Mouse (Mus musculus) spleen, postnatal 10 days (tissue): Measurements from ENCODE around the gene Tekt4.

Experiments
- DNase-seq, 2 experiments: peaks; one replicate each; pipeline ENCODE4 v3.0.0; 2021 to 2022; ENCODE audit warnings: low spot score in 2 of 2

The Tekt4 gene

GRCm38 (mm10) chr17:25474330-25475077, 20.1 kb downstream of the Tekt4 start:
- DNase-seq, result peak; percentile 16 to 74

DNA sequence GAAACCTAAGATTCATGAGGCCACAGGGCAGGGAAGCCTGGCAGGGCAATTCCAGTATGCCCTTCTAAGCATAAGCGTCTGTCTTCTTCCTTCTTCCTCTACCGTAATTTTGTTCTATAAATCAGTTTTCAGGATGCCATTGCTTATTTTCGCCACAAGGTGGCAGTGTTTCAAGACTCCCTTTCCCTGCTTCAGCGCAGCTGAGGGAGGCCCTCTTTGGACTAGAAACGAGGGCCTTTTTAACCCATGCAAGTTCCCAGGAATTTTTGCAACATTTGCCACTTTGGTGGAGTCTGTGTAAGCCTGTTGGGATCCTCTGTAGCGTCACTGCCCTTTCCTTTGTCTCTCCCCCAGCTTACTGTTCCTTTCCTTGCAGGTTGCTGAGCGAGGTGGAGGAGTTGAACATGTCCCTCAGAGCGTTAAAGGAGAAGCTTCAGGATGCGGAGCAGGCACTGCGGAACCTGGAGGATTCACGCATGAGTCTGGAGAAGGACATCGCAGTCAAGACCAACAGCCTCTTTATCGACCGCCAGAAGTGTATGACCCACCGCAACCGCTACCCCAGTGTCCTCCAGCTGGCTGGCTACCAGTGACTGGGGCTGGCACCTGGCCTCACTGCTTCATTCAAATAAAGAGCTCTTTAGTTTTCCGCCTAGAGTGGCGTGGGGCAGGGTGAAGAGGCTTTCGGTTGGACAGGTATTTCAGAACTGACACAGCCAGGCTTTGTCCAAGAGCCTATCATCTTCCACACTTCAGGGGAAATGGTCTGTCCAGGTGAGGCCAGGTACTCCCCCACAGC, 21.7 kb downstream of the Tekt4 start:
- peak; percentile 35 to 57 for DNase-seq

DNA sequence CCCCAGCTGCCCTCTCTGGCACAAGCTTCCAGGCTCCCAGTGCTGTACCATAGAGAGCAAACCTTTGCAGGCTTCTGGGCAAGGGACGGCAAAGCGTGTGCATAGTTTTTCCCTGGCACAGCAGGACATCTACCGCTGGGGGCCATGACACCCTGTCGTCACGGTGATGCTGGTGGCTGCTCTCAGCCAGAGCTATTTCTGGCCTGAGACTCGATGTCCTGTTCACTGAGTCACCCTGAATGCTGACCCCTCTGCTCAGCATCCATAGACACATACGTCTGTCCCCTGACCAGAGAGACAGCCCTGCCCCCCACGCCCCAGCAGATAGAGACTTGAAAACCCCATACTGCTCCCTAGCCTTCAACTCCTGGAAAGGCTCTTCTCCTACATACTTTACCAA, 25.7 kb downstream of the Tekt4 start:
- no peak for DNase-seq

GRCm38 (mm10) chr17:25480820-25481219, 26.4 kb downstream of the Tekt4 start:
- DNase-seq, result no peak

GRCm38 (mm10) chr17:25482092-25482491, 27.7 kb downstream of the Tekt4 start:
- no peak for DNase-seq

DNA sequence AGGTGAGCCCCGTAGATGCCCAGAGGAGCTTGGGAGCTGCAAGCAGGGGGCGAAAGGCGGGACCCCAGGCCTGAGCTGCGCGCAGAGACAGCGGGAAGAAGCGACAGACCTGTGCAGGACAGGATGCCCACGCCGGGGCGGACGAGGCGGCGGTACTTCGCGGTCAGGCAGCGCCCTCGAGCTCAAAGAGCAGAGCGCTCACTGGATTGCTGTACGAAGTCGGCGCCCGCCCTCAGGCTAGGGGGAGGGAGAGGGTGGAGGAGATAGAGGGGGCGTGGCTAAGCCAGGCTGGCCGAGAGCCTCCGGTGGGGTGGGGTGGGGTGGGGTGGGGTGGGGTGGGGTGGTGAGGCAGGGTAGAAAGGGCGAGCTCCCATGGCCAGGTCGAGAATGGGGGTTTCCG, 42.6 kb downstream of the Tekt4 start, which contains the start of gene Sstr5:
Gene Sstr5, minus strand, starts transcription at position 276 of the 400 bp plus-strand sequence.
- no peak for DNase-seq

DNA sequence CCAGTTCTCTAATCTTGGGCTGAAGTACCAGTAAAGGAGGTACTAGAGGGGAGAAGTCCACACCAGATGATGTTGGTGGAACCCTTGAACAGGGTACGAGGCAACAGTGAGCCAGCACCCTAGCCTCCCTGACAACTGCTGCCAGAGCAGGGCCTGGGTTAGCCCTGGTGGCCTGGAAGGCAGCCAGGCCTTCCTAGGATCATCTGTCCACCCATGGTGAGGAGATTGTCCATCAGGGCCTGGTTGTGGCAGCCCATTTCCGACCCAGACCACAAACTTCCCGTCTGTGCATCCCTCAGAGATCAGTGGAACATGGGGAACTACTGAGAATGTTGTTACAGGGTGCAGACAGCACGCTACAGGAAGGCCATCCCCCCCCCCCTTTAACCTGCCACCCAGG, 48.2 kb downstream of the Tekt4 start:
- no peak for DNase-seq

- peak; percentile 16 to 61 for DNase-seq
Measured at GRCm38 (mm10) chr17:25507799-25508198, 53.4 kb downstream of the Tekt4 start.

DNA sequence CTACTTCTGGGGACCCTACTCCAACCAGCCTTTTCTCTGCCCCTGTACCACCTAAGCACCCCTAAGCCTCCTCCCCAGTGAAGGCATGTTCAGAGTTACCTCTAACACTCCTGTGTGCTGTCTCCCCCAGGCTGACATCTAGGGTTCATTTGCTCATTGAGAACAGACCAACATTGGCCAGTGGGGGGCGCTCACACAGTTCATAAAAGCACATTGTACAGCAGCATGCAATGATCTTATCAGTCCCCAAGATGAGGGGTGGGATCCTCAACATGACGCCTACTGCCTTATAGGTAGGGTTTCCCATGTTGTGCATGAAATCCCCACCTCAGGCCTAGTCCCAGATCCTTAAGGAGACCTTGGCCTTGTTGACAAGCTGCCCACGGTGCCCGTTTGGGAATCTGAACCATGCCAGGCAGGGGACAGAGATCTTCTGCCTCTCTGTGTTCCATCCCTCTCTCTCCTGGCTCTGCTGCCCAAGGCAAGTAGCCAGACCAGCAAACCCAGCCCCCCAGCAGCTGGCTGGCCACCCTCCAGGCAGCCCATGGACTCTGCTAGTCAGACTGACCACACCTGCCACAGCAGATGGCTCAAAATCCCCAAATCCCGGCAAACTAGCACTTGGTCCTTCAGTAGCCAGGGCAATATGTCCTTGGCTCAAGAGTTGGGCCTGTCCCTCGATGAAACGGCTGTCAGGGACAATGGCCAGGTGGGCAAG, 54.6 kb downstream of the Tekt4 start:
- DNase-seq, result peak; percentile 12 to 56

- no peak for DNase-seq
Measured at GRCm38 (mm10) chr17:25510074-25510830, 55.8 kb downstream of the Tekt4 start.

GRCm38 (mm10) chr17:25511876-25512275, 57.5 kb downstream of the Tekt4 start:
- DNase-seq, result no peak

DNA sequence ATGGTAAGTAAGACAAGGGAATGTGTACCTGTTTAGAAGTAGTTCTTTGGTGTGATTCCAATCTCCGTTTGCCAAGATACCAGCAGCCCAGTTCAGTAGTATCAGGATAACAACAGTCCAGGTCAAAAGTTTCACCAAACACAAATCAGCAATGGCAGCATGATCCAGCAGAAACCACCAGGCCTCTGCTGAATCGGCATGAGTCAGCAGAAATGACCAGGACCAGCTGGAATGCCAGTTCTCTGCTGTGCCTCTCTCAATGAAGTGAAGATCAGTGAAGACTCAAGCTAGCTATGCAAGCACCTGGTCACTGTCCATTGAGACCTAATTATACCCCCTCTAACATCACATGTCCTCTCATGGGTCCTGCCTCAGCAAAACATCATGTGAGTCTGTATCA, 59.6 kb downstream of the Tekt4 start:
- no peak for DNase-seq

DNA sequence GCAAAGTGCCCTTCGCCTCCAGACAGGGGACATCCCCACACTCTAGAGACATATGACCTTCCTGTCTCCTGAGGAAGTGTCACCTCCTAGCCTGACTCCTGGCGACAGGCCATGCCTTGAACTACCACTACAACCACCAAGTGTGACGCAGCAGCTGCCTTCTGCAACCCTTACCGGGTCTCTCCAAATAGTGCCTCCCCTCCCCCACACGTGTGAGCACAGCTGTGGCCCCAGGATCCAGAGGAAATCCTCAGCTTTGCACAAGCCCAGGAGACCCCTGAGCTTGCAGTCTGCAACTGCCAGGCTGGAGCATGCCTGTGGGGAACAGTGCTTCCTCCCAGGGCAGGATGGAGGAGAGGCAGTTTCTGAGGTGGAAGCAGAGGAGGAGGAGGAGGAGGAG, 61.9 kb downstream of the Tekt4 start:
- no peak for DNase-seq

GRCm38 (mm10) chr17:25518144-25518543, 63.7 kb downstream of the Tekt4 start:
- no peak for DNase-seq

GRCm38 (mm10) chr17:25519511-25519910, 65.1 kb downstream of the Tekt4 start:
- no peak for DNase-seq

DNA sequence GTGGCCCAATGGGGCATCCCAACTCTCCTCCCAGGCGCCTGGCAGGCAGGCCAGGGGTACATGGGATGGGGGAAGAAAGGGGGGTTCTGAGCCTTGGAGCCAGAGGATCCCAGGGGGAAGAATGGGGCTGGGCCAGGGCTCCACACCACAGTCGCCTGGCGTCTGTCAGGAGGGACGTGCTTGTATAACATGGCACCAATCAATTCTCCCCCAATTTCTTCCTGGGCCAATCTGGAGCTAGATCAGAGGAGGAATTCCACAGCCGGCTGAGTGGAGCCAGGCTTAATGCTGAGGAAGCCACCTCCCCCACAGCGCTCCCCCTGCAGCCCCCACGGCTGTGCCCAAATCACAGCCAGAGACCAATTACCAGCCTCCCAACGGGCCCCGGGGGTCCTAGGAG, 66.1 kb downstream of the Tekt4 start:
- no peak for DNase-seq

GRCm38 (mm10) chr17:25522080-25522479, 67.7 kb downstream of the Tekt4 start:
- DNase-seq, result no peak
